Mouse (Mus musculus) spleen, adult 12 weeks (tissue): ENCODE measurements around the gene Ogfod2.

Experiments used
- DNase-seq: peaks from one replicate; pipeline ENCODE4 v3.0.0; 2022; ENCODE audit warnings: low spot score

Gene Ogfod2

DNA sequence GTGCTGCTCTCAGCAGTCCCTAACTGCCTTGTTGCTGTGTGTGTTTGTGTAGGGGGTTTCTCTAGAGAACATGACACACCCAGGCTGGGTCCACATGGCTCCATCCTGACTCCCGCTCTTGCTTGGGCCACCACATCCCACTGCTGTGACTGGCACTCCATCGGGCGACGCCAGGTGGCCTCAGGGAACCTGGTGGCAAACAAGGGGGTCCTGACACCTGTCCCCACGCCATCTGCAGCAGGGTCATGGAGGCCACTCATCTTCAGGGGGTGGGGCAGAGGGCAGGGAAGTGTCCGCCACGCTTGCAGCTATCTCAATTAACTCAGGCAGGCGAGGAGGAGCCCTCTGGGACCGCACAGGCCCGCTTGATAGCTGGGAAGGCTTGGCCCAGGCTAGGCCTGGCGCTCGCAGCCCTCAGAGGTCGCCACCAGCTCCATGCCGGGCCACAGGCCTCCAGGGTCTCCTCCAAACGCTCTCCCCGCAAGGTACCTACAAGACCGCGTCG is 17.0 kb upstream of the Ogfod2 start:
- peak; percentile 55 for DNase-seq

DNA sequence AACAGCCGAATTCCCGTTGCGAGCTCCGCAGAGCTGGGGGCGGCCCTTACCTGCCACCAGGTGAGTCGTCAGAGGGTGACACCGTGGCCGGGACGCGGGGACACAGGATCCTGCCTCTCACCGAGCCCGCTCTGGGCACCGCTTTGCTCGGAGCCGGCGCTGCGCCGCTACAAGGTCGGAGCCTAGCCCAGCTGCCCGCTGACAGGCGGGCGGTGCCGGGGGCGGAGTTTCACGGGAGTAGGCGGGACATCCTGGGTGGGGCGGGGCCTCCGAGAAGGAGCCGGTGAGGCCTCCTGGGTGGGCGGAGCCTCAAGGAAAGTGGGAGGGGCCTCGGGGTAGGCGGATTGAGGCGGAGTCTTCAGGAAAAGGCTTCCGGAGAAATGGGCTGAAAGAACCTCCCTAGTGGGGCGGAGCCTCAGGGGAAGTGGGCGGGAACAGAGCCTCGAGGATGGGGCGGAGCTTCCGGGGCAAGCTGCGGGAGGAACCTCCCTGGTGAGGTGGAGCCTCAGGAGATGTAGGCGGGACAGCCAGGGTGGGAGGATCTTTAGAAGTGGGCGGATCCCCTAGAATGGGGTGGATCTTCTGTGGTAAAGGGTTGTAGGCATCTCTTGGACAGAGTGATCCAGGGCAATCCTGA is 16.4 kb upstream of the Ogfod2 start, which contains the start of gene Abcb9:
Abcb9 (minus strand) TSS at position 203 of the 637 bp plus-strand sequence.
- peak; percentile 99 for DNase-seq

DNA sequence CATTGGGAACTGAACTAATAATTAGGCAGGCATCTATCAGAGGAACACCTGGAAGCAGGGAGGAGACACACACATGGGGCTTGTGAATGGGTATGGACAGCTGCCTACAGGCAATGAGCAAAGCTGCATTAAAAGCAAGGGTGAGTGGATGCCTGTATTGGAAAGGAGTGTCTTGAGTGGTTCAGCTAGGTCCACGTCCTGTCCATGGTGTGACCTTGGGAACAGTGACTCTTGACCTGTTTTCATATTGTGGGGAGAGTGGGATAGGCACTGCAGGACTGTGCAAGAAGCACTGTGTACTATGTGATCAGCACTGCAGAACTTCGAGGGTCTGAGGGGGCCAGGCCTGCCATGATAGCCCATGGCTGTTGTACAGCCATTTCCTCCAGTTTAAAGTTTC is 13.2 kb upstream of the Ogfod2 start:
- no peak for DNase-seq

DNA sequence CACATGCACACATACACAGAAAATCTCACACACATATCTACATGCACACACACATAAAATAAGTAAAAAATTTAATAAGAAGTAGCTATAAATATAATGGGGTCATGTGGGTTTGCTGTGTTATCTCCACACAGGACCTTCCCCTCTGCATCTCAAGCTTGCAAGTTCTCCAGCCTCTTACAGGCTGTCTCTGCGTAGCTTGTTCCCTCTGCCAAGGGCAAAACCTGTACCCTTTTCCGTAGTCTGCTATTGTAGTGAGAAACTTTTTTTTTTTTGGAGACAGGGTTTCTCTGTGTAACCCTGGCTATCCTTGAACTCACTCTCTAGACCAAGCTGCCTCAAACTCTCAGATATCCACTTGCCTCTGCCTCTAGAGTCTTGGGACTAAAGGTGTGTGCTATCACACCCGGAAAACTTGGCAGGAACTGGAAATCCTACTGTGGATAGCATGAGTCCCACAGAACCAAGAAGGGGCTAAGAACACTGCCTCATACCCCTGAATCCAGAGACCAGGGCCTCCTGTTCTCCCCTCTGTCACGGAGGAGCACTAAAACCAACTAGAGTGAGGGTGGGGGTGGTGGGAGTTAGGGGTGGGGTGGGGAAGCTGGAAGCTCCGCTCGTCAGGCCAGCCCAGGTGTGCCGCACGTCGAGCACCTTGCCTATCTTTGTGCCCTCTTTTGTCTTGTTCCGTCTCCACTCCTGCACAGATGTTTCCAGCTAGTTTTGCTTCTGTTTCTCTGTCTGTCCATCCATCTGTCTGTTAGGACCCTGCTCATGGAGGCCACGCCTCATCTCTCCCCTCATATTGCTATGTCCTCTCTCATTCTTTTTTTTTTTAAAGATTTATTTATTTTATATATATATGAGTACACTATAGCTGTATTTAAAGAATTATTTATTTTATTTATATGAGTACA is 11.7 kb upstream of the Ogfod2 start:
- DNase-seq: no peak

DNA sequence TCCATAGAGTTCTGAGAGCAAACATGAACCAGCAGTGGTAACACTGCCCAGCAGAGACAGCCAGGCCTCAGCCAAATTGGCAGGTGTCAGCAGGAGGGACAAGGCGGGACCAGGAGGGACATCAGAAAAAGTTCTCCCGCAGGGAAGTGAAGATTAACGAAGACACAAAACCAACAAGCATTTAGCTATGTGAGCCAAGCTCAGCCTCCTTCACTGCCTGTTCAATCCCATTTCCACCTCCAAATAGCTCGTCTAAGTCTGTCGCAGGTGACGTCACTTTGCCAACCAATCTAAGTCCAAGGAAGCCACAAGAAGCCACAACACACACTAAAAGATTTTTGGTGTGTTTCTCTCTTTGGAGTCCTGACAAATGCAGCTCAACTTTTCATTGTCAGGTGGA is 9.8 kb upstream of the Ogfod2 start:
- DNase-seq: no peak

DNA sequence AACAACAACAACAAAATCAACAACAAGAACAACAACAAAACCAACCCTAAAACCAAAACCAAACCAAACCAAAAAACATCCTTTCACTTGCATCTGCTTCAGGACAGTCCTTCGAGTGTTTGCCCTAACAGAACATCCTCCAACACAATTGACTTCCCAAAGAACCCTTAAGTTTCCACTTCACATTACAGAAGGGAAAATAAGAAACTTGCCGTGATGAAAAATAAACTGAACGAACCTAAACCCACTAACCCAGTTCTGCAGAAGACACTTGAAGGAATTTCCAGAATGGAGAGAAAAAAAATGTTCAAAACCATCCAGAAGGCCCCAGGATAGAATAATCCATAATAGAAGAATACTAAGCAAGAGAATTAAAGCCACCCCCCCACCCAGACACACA is 9.1 kb upstream of the Ogfod2 start:
- DNase-seq: no peak

DNA sequence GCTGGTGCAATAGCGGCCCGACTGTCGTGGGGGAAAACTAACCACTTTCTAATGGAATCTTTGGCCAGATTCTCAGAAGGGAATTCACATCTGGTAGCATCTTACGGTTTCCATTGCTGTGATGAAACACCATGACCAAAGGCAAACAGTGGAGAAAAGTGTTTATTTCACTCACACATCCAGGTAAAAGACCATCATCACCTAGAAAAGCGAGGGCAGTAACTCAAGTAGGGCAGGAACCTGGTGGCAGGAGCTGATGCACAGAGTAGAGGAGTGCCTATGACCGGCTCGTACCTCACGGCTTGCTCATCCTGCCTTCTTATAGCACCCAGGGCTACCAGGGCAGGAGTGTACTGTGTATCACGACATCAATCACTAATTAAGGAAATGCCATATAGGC is 8.5 kb upstream of the Ogfod2 start:
- DNase-seq: no peak

DNA sequence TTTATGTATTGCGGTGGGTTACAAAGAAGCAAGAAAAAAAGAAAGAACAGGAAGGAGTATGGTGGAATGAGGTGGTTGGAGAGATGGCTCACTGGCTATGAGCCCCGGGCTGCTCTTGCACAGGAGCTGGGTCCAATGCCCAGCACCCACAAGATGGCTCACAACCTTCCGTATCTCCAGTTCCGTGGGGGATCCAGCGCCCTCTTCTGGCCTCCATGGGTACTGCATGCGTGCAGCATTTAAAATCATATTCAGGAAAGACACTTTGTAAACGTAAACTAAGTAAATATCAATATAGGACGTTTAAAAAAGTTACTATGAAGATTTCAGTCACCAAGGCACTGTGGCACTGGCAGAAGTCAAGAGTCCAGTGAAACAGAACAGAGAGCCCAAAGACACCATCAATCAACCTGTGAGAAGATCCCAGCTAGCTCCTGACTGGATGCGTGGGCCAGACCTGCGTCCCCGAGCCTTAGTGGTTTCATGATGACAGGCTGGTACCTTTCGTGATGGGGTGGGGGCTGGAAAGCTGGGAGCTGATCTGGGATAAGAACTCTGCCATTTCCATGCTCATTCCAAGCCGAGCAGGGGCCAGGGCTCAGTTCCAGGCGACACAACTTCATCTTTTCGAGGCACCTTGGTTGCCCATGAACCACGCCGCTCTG is 888 bp upstream of the Ogfod2 start:
- peak; percentile 54 for DNase-seq

DNA sequence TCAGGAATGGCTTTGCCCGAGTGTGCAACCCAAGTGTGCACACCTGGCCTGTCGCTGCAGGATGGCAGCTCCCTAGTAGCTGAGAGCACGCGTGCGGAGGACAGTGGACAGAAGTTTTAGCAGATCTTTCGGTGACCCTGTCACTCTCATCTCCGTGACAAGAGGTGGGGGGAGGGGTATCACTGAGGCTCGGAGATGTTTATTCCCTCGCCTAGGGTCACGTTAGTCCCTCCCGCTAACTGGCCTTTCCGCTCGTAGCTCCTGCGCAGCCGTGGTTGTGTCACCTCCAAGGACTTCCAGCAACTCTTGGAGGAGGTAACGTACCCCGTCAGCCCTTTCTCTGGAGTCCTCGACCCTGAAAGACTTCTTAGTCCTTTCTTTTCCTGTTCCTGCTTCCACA is 434 bp downstream of the Ogfod2 start:
- DNase-seq: no peak

DNA sequence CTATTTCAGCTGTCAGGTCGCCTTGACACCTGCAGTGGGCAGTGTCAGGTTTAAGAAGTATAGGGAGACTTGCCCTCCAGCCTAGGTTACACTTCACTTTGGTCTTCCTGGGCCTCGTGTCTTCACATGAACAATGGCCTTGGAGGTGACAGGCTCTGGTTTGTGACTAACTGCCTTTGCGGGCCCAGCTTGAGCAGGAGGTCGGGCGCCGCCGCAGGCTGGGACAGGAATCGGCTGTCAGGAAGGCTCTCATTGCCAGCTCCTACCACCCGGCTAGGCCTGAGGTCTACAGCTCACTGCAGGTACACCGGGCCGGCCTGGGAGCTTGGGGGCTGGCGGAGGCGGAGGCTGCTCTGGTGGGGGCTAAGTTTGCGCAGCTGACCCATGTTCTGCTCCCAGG is 933 bp downstream of the Ogfod2 start:
- peak; percentile 50 for DNase-seq

DNA sequence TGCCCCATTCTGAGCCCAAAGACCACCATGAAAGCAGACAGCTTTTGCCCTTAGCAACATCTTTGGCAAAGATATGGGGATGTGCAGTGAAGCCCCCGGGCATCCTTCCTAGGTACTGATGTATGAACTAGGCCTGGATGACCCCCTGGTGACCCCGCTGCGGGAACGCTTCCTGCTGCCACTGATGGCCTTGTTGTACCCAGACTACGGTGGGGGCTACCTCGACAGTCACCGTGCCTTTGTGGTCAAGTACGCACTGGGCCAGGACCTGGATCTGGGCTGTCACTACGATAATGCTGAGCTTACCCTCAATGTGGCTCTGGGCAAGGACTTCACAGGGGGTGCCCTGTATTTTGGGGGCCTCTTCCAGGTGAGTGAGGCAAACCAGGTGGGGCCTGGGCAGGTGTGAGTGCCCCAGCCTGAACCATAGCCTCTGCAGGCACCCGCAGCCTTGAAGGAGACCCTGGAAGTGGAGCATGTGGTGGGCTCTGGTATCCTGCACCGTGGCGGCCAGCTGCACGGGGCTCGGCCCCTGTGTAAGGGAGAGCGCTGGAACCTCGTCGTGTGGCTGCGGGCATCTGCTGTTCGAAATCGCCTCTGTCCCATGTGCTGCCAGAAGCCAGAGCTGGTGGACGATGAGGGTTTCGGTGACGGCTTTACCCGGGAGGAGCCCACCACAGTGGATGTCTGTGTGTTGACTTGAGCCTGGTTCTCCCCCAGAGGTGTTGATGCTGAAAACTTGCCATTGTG is 2.4 kb downstream of the Ogfod2 start:
- no peak for DNase-seq

DNA sequence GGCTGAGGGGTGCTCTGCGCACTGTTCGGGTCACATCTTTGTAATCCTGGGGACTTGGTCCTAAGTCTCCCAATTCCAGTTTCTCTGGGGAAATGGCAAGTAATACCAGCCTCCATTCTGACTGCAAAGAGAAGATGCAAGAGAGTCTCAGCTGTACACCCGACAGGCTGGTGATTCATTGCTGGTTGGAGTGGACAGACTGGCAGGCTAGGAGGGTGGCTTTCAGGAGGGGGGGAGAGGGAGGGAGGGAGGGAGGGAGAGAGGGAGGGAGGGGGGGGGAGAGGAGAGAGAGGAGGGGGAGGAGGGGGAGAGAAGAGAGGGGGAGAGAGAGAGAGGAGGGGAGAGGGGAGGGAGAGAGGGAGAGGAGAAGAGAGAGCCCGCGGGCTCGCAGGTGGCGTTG is 3.4 kb downstream of the Ogfod2 start:
- no peak for DNase-seq

DNA sequence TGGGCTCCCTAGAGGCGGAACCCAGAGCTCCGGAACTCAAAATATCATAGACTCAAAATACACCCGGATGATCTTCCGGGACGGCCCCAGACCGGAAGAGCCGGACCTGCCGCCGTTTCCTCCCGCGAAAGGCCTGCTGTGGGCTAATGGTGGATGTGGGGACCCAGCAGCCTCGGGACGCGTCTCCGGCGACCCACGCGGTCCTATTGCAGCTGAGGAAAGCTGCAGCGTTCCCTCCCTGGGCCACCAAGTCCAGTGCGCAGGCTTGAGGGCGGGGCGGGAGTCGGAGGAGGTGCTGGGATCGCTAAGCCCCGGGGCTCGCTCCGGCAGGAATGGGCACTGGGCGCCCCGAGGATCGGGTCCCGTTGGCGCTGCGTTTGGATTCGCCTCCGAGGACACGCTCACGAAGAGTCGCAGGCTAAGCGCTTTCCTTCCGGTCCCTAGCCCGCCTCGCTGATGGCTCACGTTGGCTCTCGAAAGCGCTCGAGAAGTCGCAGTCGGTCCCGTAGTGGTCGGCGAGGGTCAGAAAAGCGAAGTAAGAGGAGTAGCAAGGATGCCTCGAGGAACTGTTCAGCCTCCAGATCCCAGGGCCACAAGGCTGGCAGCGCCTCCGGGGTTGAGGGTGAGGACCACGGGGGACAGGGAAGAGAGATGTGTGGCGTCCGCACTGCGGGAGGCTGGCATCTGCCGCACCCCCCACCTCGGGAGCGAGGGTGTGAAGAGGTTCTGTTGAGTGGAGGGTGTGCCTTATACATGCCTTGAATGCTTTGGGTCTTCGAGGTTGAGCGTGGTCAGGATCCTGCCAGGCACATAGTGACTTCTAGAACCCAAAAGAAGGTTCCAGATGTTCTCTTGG is 4.1 kb downstream of the Ogfod2 start, which contains the start of gene Arl6ip4:
Arl6ip4 (plus strand) TSS at position 100 of the 856 bp plus-strand sequence.
- peak; percentile 69 for DNase-seq

DNA sequence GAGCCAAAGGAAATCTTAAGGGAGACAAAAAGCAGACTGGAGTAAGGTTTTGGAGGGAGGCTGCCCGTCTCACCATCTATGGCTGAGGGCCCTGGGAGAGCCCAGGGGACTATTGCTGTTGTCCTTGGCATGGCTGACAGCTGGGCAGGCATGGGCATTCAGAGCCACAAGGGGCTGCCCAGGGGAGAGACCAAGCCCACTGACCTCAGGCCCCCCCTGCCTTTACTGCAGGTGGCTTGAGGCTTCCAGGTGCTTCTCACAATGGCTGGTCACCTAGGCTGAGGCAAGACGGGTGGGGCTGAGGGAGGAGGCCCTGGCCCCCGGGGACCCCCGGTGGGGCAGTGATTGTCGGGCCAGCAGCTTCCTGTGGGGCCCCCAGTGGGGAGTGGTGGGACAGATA is 7.1 kb downstream of the Ogfod2 start:
- no peak for DNase-seq

DNA sequence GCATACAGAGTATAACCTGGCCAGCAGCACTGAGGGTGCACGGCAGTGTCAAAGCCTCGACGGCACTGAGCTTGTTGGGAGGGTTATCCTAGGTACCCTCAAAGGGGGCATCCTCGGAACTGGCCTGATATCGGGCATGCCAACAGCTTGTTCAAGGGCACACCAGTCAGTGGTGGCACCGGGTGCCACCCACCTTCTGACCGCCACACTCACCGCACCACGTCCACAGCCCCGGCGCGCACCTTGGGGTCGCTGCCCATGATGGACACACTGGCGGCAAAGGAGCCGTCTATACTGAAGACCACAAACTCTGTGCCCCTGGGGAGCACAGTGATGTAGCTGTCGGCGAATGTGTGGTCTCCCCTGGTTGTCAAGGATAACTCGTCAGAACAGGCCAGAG is 10.3 kb downstream of the Ogfod2 start:
- DNase-seq: no peak

DNA sequence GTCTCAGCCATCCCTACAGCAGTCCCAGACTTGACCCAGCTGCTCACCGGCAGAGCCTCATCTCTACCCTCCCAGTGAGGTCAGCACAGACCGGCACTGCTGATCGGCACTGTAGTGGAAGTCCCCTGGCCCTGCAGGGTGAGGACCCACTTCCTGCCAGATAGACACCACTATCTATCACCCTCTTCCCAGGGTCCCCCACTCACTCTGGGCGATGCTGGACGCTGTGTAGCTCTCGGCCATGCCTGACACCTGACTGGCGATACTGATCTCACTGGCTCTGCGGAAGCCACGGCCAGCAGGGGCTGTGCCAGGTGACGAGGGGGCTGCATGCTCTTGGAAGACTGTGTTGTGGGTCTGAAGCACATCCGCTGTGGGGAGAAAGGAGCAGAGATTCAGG is 13.0 kb downstream of the Ogfod2 start:
- DNase-seq: no peak

DNA sequence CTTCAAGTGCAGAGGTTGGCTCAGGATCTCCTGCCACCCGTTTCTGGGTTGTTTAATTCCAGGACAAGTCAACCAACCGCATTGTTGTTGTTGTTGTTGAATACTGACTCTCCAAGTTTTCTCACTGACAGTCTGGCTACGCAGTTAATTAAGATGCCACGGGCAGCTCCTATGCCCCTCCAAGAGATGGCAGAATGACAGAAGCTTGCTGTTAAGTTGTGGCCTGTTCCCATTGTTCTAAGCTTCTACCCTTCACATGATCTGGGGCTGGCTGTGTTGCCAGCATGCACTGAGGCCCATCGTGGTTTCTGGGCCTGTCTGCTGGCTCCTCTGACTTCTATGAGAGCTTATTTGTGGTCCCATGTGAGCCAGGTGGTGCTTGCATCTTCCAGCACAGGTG is 22.2 kb downstream of the Ogfod2 start:
- DNase-seq: no peak

DNA sequence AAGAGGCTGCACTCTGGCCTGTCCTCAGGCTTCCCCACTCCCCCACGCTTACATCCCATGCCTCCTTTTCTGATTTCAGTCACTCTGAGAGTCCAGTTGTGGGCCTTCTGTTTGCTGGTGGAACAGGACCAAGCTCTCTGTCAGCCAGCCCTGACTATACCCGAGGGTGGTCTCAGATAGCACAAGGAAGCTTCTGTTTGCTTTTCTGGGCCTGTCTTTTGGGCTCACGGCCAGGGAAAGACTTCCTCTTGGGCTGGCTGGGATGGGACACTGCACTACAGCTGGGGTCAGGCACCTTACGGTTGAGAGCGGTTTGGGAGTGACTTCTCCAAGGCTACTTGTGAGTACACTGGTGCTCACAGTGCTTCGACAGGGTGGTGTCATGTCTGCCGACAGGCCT is 26.0 kb downstream of the Ogfod2 start:
- DNase-seq: no peak

DNA sequence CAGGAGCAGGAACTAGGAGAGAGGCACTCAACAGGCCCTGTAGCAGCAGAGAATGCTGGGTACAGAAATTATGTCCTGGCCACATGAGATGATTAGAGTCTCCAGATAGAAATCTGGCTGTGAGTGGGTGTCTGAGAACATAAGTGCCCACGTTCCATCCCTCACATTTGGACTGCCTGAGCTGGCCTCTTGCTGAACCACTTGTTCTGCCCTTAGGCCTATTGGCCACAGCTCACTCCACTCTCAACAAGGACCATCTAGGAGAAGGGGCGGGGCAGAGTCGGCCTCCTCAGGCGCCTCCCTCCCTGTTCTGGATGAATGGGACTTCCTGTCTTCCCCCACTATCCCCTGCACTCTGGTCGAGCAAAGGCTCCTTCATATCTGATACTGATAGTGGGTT is 36.9 kb downstream of the Ogfod2 start:
- DNase-seq: no peak

DNA sequence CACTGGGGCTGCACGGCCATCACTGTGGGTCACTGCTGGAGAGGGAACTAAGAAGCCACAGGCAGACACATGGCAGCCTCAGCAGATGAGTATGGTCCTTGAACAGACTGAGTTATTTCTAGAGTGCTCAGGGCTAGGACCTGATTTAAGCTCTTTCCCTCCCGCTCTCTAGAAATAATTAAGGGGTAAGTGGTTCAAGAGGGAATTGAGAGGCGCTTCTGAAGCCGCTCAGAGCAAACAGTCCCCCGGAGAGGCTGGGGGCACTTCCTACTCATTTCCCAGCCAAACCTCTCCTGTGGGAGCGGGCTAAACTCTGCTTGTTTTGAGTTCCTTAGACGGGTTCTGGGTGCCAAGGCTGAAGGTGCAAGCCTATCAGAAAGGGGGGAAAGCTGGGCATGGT is 38.8 kb downstream of the Ogfod2 start:
- no peak for DNase-seq

DNA sequence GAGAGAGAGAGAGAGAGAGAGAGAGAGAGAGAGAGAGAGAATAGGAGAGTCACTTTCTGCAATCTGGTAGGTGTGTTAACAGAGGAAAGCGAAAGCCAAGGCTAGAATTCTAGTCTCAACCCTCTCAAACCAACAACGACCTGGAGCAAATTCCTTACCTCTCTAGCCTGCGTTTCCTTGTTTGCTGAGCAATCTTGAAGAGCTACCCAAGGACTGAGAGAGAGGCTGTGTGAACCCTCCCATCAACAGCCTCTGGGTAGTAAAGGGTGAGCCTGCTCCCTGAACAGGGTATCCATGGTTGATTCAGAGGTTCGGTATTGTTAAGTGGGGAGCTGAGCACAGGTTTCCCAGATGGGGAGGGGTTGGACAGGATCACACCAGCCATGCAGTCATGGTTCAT is 40.6 kb downstream of the Ogfod2 start:
- DNase-seq: no peak
